Mouse (Mus musculus) heart, adult 2 months (tissue): ENCODE measurements at regions not wholly inside any gene's neighbourhood (a gene's known extent, or its start where the extent isn't known, plus 50 kb on each side); places are given as distances from the start of the nearest gene placed in this dataset.
A peak's percentile ranks its signal among the peaks of the same experiment; 100 is the strongest.

Experiments
- DNase-seq, 2 experiments: peaks; one replicate each; pipeline ENCODE4 v3.0.0; 2021
- H3K27ac ChIP-seq: fragments of 200-600 bp; 2 replicates; pipeline ENCODE4 v1.8.1; 2022
- H3K27me3 ChIP-seq: fragments of 200-500 bp; 2 replicates; pipeline ENCODE4 v1.6.1; 2012; ENCODE audit warnings: mild to moderate bottlenecking, low read length, inconsistent platforms, mixed read lengths; ENCODE audit not compliant: control insufficient read depth, insufficient read depth
- H3K36me3 ChIP-seq: fragments of 200-500 bp; 2 replicates; pipeline ENCODE4 v1.6.1; 2012; ENCODE audit warnings: low read length, inconsistent platforms; ENCODE audit not compliant: control insufficient read depth, insufficient read depth
- H3K4me1 ChIP-seq: fragments of 200-500 bp; 2 replicates; pipeline ENCODE4 v1.6.1; 2011; ENCODE audit warnings: low read length; ENCODE audit not compliant: control insufficient read depth, insufficient read depth
- H3K4me3 ChIP-seq: fragments of 200-600 bp; 2 replicates; pipeline ENCODE4 v1.8.1; 2022
- H3K79me2 ChIP-seq: fragments of 200-500 bp; replicated peaks from 2 replicates; pipeline ENCODE4 v1.6.1; 2012; ENCODE audit warnings: mild to moderate bottlenecking, inconsistent platforms, low read length, moderate library complexity, mixed read lengths; ENCODE audit not compliant: control insufficient read depth, insufficient read depth
- H3K9ac ChIP-seq: fragments of 200-500 bp; 2 replicates; pipeline ENCODE4 v1.6.1; 2012; ENCODE audit warnings: low read depth, mild to moderate bottlenecking, control low read depth, inconsistent platforms, low read length, mixed read lengths
- CTCF ChIP-seq: fragments of 200-600 bp; IDR thresholded peaks from 2 replicates; pipeline ENCODE4 v1.8.1; 2022; ENCODE audit warnings: antibody characterized with exemption, mild to moderate bottlenecking, moderate library complexity
- EP300 ChIP-seq: fragments of 200-500 bp; IDR thresholded peaks from 2 replicates; pipeline ENCODE4 v1.6.1; 2011; ENCODE audit warnings: low read depth, low read length, control low read depth; ENCODE audit not compliant: insufficient read depth
- POLR2A ChIP-seq: fragments of 200-500 bp; IDR thresholded peaks from 2 replicates; pipeline ENCODE4 v1.6.1; 2011; ENCODE audit warnings: mild to moderate bottlenecking, low read depth, low read length, control low read depth; ENCODE audit not compliant: insufficient read depth
- WGBS: fragments of 180-500 bp; shearing (Covaris S2); methylation state at CpG from one replicate; pipeline ENCODE4 v1.1.7; 2018; 5-methylcytosine and 5-hydroxymethylcytosine counted together
- intact Hi-C: fragments of 180-260 bp; cut with DNase I; formaldehyde crosslinking; loops from one replicate; pipeline ENCODE4 v1.15.1; 2025

- H3K4me1 ChIP-seq: peaks cover 22% of the 10 kb centered on the region
- no peak overlapping the region for H3K9ac ChIP-seq
- intact Hi-C loops: loop anchor here (5.0 kb wide), 1 partner anchor 54 kb away; no protein-coding TSS in a partner anchor
- no peaks in the 10 kb centered on the region for H3K27me3 ChIP-seq
- DNase-seq: no peak
- H3K4me3 ChIP-seq: no peak overlapping the region
- TF ChIP-seq POLR2A: no peak
- no peak for TF ChIP-seq EP300
- no peak for TF ChIP-seq CTCF
- no peaks in the 10 kb centered on the region for H3K79me2 ChIP-seq
- WGBS: 82% methylated on average over 26 of the region's 26 CpGs
- H3K36me3 ChIP-seq: no peaks in the 10 kb centered on the region
- no peak overlapping the region for H3K27ac ChIP-seq
Observed at GRCm38 (mm10) chr2:167831076-167832039, 100.5 kb upstream of the Ptpn1 start.

GRCm38 (mm10) chr2:167828258-167828657 is 103.6 kb upstream of the Ptpn1 start:
- intact Hi-C loops: no loop called here
- no peaks in the 10 kb centered on the region for H3K79me2 ChIP-seq
- 6% methylated on average over 5 of the region's 5 CpGs for WGBS
- DNase-seq: peak; percentile 70 to 80
- peak overlapping the region; percentile 65 for H3K27ac ChIP-seq
- no peak overlapping the region for H3K4me3 ChIP-seq
- H3K4me1 ChIP-seq: peaks cover 16% of the 10 kb centered on the region
- H3K9ac ChIP-seq: no peak overlapping the region; the same call in 1 of the 2 replicates
- no peaks in the 10 kb centered on the region for H3K27me3 ChIP-seq
- H3K36me3 ChIP-seq: no peaks in the 10 kb centered on the region
- TF ChIP-seq CTCF (no peak), POLR2A (no peak), EP300 (peak; percentile 92; the same call in 1 of the 2 replicates)

- DNase-seq: peak in 1 of 2 experiments; percentile 67
- H3K27me3 ChIP-seq: no peaks in the 10 kb centered on the region
- H3K36me3 ChIP-seq: no peaks in the 10 kb centered on the region
- WGBS: 48% methylated on average over 12 of the region's 12 CpGs
- H3K27ac ChIP-seq: peak overlapping the region; percentile 69
- no peak overlapping the region for H3K4me3 ChIP-seq
- TF ChIP-seq EP300: no peak; the same call in 1 of the 2 replicates
- TF ChIP-seq CTCF: no peak
- TF ChIP-seq POLR2A: 0 out of 2 replicates have a peak, but pooled peaks have one; percentile 22
- H3K4me1 ChIP-seq: peaks cover 12% of the 10 kb centered on the region
- H3K9ac ChIP-seq: no peak overlapping the region
- H3K79me2 ChIP-seq: no peaks in the 10 kb centered on the region
- intact Hi-C loops: no loop called here
Observed at GRCm38 (mm10) chr2:167826922-167827703, 104.7 kb upstream of the Ptpn1 start.

GRCm38 (mm10) chr2:167823513-167823912 is 108.3 kb upstream of the Ptpn1 start:
- H3K9ac ChIP-seq: peak overlapping the region; percentile 51
- no peaks in the 10 kb centered on the region for H3K36me3 ChIP-seq
- no peaks in the 10 kb centered on the region for H3K79me2 ChIP-seq
- no peaks in the 10 kb centered on the region for H3K27me3 ChIP-seq
- no peak overlapping the region for H3K4me3 ChIP-seq
- WGBS: 26% methylated on average over 9 of the region's 9 CpGs
- peak in 1 of 2 experiments; percentile 65 for DNase-seq
- peak overlapping the region; percentile 24; the same call in 1 of the 2 replicates for H3K27ac ChIP-seq
- peaks cover 14% of the 10 kb centered on the region for H3K4me1 ChIP-seq
- TF ChIP-seq POLR2A (no peak), EP300 (no peak), CTCF (no peak)
- intact Hi-C loops: no loop called here

- WGBS: 67% methylated on average over 3 of the region's 3 CpGs
- H3K79me2 ChIP-seq: no peaks in the 10 kb centered on the region
- intact Hi-C loops: no loop called here
- no peak overlapping the region for H3K9ac ChIP-seq
- H3K4me3 ChIP-seq: no peak overlapping the region
- H3K27ac ChIP-seq: peak overlapping the region; percentile 24; the same call in 1 of the 2 replicates
- H3K4me1 ChIP-seq: peaks cover 13% of the 10 kb centered on the region
- no peaks in the 10 kb centered on the region for H3K27me3 ChIP-seq
- H3K36me3 ChIP-seq: no peaks in the 10 kb centered on the region
- no peak for DNase-seq
- TF ChIP-seq POLR2A: no peak
Observed at GRCm38 (mm10) chr2:167823044-167823443, 108.8 kb upstream of the Ptpn1 start.
